Mouse (Mus musculus) c-Kit-positive CD71-positive TER-119-positive erythroid progenitor cells, embryonic 14.5 days (primary cell): ENCODE measurements around the gene Antxr1.
A peak's percentile ranks its signal among the peaks of the same experiment; 100 is the strongest.

Experiments used
- DNase-seq: peaks from one replicate; pipeline ENCODE4 v3.0.0-alpha.2; 2013; ENCODE audit warnings: low spot score

Antxr1 gene

GRCm38 (mm10) chr6:87335091-87335934 is at the start of gene Antxr1:
Gene Antxr1, minus strand, starts transcription at chr6:87335821.
- DNase-seq, result no peak

GRCm38 (mm10) chr6:87384761-87385160 is 49.1 kb upstream of the Antxr1 start:
- DNase-seq, result no peak

GRCm38 (mm10) chr6:87383926-87384691 is 48.5 kb upstream of the Antxr1 start:
- DNase-seq, result no peak

- DNase-seq, result no peak
Measured at GRCm38 (mm10) chr6:87373057-87373456, 37.4 kb upstream of the Antxr1 start, which contains the start of gene Gkn2. Gene Gkn2, plus strand, starts transcription at chr6:87373357.

GRCm38 (mm10) chr6:87369223-87369622 is 33.6 kb upstream of the Antxr1 start:
- no peak for DNase-seq

GRCm38 (mm10) chr6:87354441-87354840 is 18.8 kb upstream of the Antxr1 start:
- DNase-seq, result no peak

GRCm38 (mm10) chr6:87350829-87351228 is 15.2 kb upstream of the Antxr1 start, which contains the start of gene Gkn1:
Gene Gkn1, minus strand, starts transcription at chr6:87350942.
- no peak for DNase-seq

GRCm38 (mm10) chr6:87335935-87336295 is 294 bp upstream of the Antxr1 start:
- DNase-seq, result no peak

GRCm38 (mm10) chr6:87334361-87335090 is 1.1 kb downstream of the Antxr1 start:
- DNase-seq, result no peak

GRCm38 (mm10) chr6:87332380-87332779 is 3.2 kb downstream of the Antxr1 start:
- DNase-seq, result no peak

- no peak for DNase-seq
Measured at GRCm38 (mm10) chr6:87328265-87329173, 7.1 kb downstream of the Antxr1 start.

GRCm38 (mm10) chr6:87326932-87327331 is 8.7 kb downstream of the Antxr1 start:
- no peak for DNase-seq

- DNase-seq, result peak; percentile 16
Measured at GRCm38 (mm10) chr6:87323381-87323780, 12.2 kb downstream of the Antxr1 start.

- no peak for DNase-seq
Measured at GRCm38 (mm10) chr6:87318651-87319050, 17.0 kb downstream of the Antxr1 start.

GRCm38 (mm10) chr6:87316966-87317365 is 18.7 kb downstream of the Antxr1 start:
- no peak for DNase-seq

- no peak for DNase-seq
Measured at GRCm38 (mm10) chr6:87312761-87313160, 22.9 kb downstream of the Antxr1 start.

GRCm38 (mm10) chr6:87304486-87304885 is 31.1 kb downstream of the Antxr1 start:
- no peak for DNase-seq

- no peak for DNase-seq
Measured at GRCm38 (mm10) chr6:87302746-87303145, 32.9 kb downstream of the Antxr1 start.

- no peak for DNase-seq
Measured at GRCm38 (mm10) chr6:87301991-87302390, 33.6 kb downstream of the Antxr1 start.

- DNase-seq, result no peak
Measured at GRCm38 (mm10) chr6:87294904-87295303, 40.7 kb downstream of the Antxr1 start.
